Mouse (Mus musculus): ENCODE data around the gene Vim. TPM values are rescaled to one million over a fixed set of nuclear protein-coding genes. Genes with fewer than 3 reads are reported as not detected.

Vim gene
- polyA plus RNA-seq, 1 experiment from 2014 or later = 414 TPM

DNA sequence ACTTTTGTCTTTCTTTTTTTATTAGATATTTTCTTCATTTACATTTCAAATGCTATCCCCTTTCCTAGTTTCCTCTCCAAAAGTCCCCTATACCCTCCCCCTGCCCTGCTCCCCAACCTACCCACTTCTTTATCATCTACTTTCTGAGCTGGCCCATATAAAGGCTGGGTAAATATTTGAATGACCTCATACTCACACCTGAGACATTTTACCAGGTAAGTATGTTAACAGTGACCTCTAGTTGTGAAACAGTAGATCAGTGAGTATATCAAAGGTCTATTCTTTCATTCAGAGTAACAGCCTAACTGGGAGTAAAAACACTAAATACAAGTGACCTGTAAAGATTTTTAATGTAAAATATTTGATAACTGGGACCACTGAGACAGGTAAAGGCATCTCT lies 37.0 kb upstream of the Vim start:
- DNase-seq (ENCODE audit: low spot score) = no peak
- Histone ChIP-seq H3K36me3 (ENCODE audit: insufficient read depth, low read length) (no peaks in the 10 kb centered on the region), H3K9me3 (replicated peaks; ENCODE audit: low read length) (no peaks in the 10 kb centered on the region), H3K4me2 (ENCODE audit: low read length) (no peak overlapping the region), H3K4me1 (replicated peaks; ENCODE audit: insufficient read depth, low read length) (no peaks in the 10 kb centered on the region), H3K27me3 (ENCODE audit: insufficient read depth, low read length) (no peaks in the 10 kb centered on the region), H3K9ac (ENCODE audit: low read depth, low read length) (no peak overlapping the region), H3K4me3 (replicated peaks; ENCODE audit: low read depth, low read length) (no peak overlapping the region), H3K27ac (no peak overlapping the region)
- no peak; the same call in 1 of the 2 replicates for ATAC-seq (replicated peaks; ENCODE audit: low FRiP score, low read depth)
- TF ChIP-seq CTCF (IDR thresholded peaks at IDR 0.05; ENCODE audit: low read depth) = peak; percentile 53

GRCm38 (mm10) chr2:13537733-13538132 lies 36.0 kb upstream of the Vim start:
- H3K36me3 ChIP-seq (ENCODE audit: insufficient read depth, low read length) = no peaks in the 10 kb centered on the region
- H3K27me3 ChIP-seq (ENCODE audit: insufficient read depth, low read length) = no peaks in the 10 kb centered on the region
- H3K4me3 ChIP-seq (replicated peaks; ENCODE audit: low read depth, low read length) = no peak overlapping the region
- no peak for DNase-seq (ENCODE audit: low spot score)
- no peak overlapping the region for H3K27ac ChIP-seq
- H3K9me3 ChIP-seq (replicated peaks; ENCODE audit: low read length) = no peaks in the 10 kb centered on the region
- no peak overlapping the region for H3K4me2 ChIP-seq (ENCODE audit: low read length)
- no peak overlapping the region for H3K9ac ChIP-seq (ENCODE audit: low read depth, low read length)
- WGBS = 36% methylated on average over 2 of the region's 2 CpGs
- no peak for ATAC-seq (replicated peaks; ENCODE audit: low FRiP score, low read depth)
- peak; percentile 45 for TF ChIP-seq CTCF (IDR thresholded peaks at IDR 0.05; ENCODE audit: low read depth)
- H3K4me1 ChIP-seq (replicated peaks; ENCODE audit: insufficient read depth, low read length) = no peaks in the 10 kb centered on the region

GRCm38 (mm10) chr2:13538258-13538657 lies 35.5 kb upstream of the Vim start:
- ATAC-seq (replicated peaks; ENCODE audit: low FRiP score, low read depth) = no peak
- 87% methylated on average over 2 of the region's 2 CpGs for WGBS
- no peaks in the 10 kb centered on the region for H3K4me1 ChIP-seq (replicated peaks; ENCODE audit: insufficient read depth, low read length)
- no peak overlapping the region for H3K4me3 ChIP-seq (replicated peaks; ENCODE audit: low read depth, low read length)
- no peak overlapping the region for H3K4me2 ChIP-seq (ENCODE audit: low read length)
- no peak for DNase-seq (ENCODE audit: low spot score)
- H3K36me3 ChIP-seq (ENCODE audit: insufficient read depth, low read length) = no peaks in the 10 kb centered on the region
- no peak overlapping the region for H3K27ac ChIP-seq
- H3K9ac ChIP-seq (ENCODE audit: low read depth, low read length) = no peak overlapping the region
- no peak for TF ChIP-seq CTCF (IDR thresholded peaks at IDR 0.05; ENCODE audit: low read depth)
- no peaks in the 10 kb centered on the region for H3K9me3 ChIP-seq (replicated peaks; ENCODE audit: low read length)
- H3K27me3 ChIP-seq (ENCODE audit: insufficient read depth, low read length) = no peaks in the 10 kb centered on the region

GRCm38 (mm10) chr2:13538704-13539377 lies 34.9 kb upstream of the Vim start:
- Histone ChIP-seq H3K4me2 (ENCODE audit: low read length) (no peak overlapping the region), H3K27me3 (ENCODE audit: insufficient read depth, low read length) (no peaks in the 10 kb centered on the region), H3K4me1 (replicated peaks; ENCODE audit: insufficient read depth, low read length) (no peaks in the 10 kb centered on the region), H3K9ac (ENCODE audit: low read depth, low read length) (no peak overlapping the region), H3K4me3 (replicated peaks; ENCODE audit: low read depth, low read length) (no peak overlapping the region), H3K36me3 (ENCODE audit: insufficient read depth, low read length) (no peaks in the 10 kb centered on the region), H3K27ac (no peak overlapping the region), H3K9me3 (replicated peaks; ENCODE audit: low read length) (no peaks in the 10 kb centered on the region)
- ATAC-seq (replicated peaks; ENCODE audit: low FRiP score, low read depth) (no peak), DNase-seq (ENCODE audit: low spot score) (no peak)
- 69% methylated on average over 6 of the region's 6 CpGs for WGBS
- TF ChIP-seq CTCF (IDR thresholded peaks at IDR 0.05; ENCODE audit: low read depth) = no peak

GRCm38 (mm10) chr2:13539860-13540259 lies 33.9 kb upstream of the Vim start:
- Histone ChIP-seq H3K4me1 (replicated peaks; ENCODE audit: insufficient read depth, low read length) (no peaks in the 10 kb centered on the region), H3K36me3 (ENCODE audit: insufficient read depth, low read length) (no peaks in the 10 kb centered on the region), H3K27ac (no peak overlapping the region), H3K27me3 (ENCODE audit: insufficient read depth, low read length) (no peaks in the 10 kb centered on the region), H3K4me2 (ENCODE audit: low read length) (no peak overlapping the region), H3K9me3 (replicated peaks; ENCODE audit: low read length) (no peaks in the 10 kb centered on the region), H3K9ac (ENCODE audit: low read depth, low read length) (no peak overlapping the region), H3K4me3 (replicated peaks; ENCODE audit: low read depth, low read length) (no peak overlapping the region)
- no peak for DNase-seq (ENCODE audit: low spot score)
- WGBS = 94% methylated on average over 1 of the region's 1 CpGs
- no peak for ATAC-seq (replicated peaks; ENCODE audit: low FRiP score, low read depth)
- no peak for TF ChIP-seq CTCF (IDR thresholded peaks at IDR 0.05; ENCODE audit: low read depth)

- Histone ChIP-seq H3K27ac (peak overlapping the region; percentile 94), H3K27me3 (ENCODE audit: insufficient read depth, low read length) (no peaks in the 10 kb centered on the region), H3K9ac (ENCODE audit: low read depth, low read length) (peak overlapping the region; percentile 77), H3K4me1 (replicated peaks; ENCODE audit: insufficient read depth, low read length) (no peaks in the 10 kb centered on the region), H3K9me3 (replicated peaks; ENCODE audit: low read length) (no peaks in the 10 kb centered on the region), H3K4me3 (replicated peaks; ENCODE audit: low read depth, low read length) (peak overlapping the region; percentile 54), H3K36me3 (ENCODE audit: insufficient read depth, low read length) (no peaks in the 10 kb centered on the region), H3K4me2 (ENCODE audit: low read length) (peak overlapping the region; percentile 80)
- TF ChIP-seq CTCF (IDR thresholded peaks at IDR 0.05; ENCODE audit: low read depth) = no peak
- peak; percentile 30 for ATAC-seq (replicated peaks; ENCODE audit: low FRiP score, low read depth)
- peak; percentile 19 for DNase-seq (ENCODE audit: low spot score)
- WGBS = 32% methylated on average over 8 of the region's 8 CpGs
Measured at GRCm38 (mm10) chr2:13543519-13544124, 30.1 kb upstream of the Vim start.

All from kidney, postnatal 0 days (tissue).